Mouse (Mus musculus) right cerebral cortex, postnatal 4 days (tissue): ENCODE results near the gene Smim13.
"Not testable (repeated sequence)": the region's sequence is repeated elsewhere in the genome, so short reads cannot be mapped to it uniquely, and the experiment has no call there.

Experiments
- DNase-seq: peaks from one replicate; pipeline ENCODE4 v3.0.0-alpha.2; 2022

Gene Smim13

GRCm38 (mm10) chr13:41249538-41250317, at the start of gene Smim13:
TSS of gene Smim13 (plus strand) at chr13:41249844.
- DNase-seq, result peak; percentile 89

DNA sequence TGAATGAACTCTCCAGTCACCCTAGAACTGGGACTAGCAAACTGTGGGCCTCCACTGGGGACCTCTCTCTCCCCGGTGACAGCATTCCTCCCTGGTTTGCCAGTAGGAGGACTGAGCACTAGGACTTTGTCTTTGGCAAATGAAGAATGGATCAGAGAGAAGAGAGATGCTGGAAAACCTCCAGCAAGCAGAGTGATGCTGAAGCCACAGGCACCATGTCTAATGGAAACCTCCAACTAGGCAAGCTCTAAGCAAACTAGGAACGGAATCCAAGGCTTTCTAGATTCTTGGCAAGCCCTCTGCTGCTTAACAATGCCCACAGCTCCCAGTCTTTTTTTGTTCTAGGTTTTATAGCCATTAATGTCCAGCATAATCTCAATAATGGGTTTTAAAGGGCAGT, 48.8 kb upstream of the Smim13 start:
- DNase-seq, result no peak

- DNase-seq, result no peak
Measured at GRCm38 (mm10) chr13:41203289-41203688, 46.4 kb upstream of the Smim13 start.

DNA sequence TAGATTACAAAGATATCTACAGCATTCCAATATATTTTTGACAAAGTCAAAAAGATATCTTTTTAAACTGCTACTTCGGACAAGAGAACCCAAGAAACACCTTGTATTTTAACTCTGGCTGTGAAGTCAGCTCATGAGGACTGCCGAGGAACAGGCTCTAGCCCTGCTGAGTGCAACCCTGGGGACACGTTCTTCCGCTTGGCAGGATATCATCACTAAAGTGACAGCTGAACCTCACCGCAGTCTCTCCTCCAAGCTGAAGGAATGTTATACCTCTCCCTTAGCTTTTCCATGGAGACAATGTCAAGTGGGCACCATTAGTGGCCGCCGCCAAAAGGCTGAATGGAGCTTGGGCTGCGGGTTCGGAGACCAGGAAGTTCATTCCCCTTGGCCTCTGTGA, 46.0 kb upstream of the Smim13 start:
- no peak for DNase-seq

- DNase-seq, result not testable (repeated sequence)
Measured at GRCm38 (mm10) chr13:41205568-41205967, 44.1 kb upstream of the Smim13 start.

DNA sequence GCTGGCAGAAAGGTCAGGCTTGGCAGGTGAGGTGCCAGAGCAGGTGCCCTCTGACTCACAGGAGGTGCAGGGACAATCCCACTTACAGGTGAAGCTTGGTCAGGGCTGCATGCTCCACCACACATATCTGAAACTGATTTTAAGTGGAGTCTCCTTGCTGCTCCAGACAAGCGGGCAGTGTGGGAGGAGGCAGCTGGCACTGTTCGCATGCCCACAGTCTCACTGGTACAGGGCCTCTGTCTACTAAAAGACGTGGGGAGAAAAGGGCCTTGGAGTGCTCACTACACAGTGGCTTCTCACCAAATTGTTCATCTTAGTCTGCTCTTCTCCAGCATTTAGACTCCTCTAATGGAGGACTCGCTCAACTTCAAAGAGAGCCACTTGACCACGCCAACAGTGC, 43.4 kb upstream of the Smim13 start:
- no peak for DNase-seq

DNA sequence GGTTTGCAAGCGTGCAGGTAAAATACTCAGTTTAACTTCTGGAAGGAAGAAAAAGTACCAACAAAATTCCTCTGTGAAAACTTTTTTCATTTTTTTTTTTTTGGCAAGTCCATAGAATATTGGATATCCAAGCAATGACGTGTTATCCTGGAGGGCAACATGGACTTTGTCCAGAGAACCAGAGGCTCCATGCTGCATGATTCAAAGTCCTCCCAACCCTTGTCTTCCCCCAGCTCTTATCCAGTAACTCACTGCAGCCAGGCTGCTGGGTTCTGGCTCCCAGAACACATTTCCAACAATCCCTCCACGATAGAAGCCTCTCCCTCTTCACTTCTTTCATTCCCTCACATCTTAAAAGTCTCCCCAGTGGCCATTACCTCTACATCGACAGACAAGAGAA, 38.4 kb upstream of the Smim13 start:
- no peak for DNase-seq

DNA sequence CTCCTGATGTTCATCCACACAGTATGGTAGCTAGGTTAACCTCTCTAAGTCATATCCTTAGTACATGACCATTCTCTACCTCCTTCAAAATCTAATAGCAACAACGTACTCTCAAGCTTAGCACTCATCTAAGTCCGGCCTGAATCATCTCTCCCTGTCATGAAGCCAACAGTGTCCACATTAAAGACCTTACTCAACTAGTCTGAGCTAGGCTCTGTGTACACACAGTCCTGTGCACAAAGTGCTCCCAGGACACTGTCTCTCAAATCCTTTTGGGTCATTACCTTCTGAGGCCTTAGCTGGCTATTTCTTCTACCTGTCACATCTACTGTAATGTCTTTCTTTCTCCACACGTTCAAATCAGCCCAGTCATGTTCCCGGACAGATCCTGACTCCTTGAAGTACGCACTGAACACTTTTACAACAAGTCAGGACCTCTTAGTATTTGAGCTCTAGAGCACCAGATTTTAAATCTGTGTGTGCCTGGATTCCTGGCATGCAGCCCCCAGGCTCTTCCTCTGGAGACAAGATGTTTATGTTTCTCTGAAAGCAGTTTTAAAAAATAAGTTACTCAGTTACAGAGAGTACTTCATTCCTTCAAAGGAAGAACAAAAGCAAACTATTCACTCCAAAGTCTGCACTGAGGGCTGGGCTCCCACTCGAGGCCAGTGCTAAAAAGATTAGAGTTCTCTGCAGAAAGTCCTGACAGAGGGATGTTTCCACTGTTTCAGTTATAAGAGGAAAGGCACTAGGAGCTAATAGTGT, 36.9 kb upstream of the Smim13 start:
- DNase-seq, result no peak

GRCm38 (mm10) chr13:41215669-41216068, 34.0 kb upstream of the Smim13 start:
- no peak for DNase-seq

- DNase-seq, result no peak
Measured at GRCm38 (mm10) chr13:41216236-41216635, 33.4 kb upstream of the Smim13 start.

DNA sequence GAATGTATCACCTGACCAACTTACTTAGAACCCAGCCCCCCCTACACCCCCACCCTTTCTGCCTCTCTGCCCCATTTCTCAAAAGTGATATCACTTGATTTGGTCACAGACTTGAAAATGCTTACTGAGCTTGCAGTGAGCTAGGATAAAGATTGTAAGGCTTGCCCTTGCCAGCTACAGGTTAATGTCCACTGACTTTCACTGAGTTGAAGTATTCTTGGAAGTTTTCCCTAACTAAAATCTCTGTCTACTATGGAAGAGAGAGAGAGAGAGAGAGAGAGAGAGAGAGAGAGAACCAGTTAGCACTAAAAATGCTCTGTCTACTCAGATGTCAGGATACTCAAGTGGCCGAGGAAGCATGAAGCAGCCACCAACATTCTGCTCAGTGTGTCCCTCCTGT, 30.6 kb upstream of the Smim13 start:
- DNase-seq, result no peak

- DNase-seq, result peak; percentile 60
Measured at GRCm38 (mm10) chr13:41219687-41220303, 29.8 kb upstream of the Smim13 start.

- peak; percentile 85 for DNase-seq
Measured at GRCm38 (mm10) chr13:41220304-41220834, 29.3 kb upstream of the Smim13 start, which contains the start of gene Elovl2. TSS of gene Elovl2 (minus strand) at chr13:41220405.

DNA sequence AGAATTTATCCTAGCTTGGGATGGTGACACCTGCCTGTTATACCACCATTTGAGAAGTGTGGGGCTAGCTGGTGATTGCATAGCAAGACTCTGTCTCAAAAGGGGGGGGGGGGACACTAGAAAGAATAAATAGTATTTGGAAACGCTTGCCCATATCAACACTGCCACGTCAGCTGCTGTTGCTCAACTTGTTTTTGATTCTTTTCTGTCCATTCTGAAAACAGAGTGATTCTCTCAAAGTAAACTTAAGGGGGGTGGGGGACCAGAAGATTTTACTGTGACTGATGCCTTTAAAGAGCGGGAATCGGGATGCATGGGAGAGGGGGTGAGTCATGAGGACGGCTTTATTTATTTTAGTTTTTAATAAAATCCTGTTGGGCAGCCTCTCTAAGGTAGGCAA, 23.1 kb upstream of the Smim13 start:
- DNase-seq, result no peak

GRCm38 (mm10) chr13:41228060-41228459, 21.6 kb upstream of the Smim13 start:
- no peak for DNase-seq

DNA sequence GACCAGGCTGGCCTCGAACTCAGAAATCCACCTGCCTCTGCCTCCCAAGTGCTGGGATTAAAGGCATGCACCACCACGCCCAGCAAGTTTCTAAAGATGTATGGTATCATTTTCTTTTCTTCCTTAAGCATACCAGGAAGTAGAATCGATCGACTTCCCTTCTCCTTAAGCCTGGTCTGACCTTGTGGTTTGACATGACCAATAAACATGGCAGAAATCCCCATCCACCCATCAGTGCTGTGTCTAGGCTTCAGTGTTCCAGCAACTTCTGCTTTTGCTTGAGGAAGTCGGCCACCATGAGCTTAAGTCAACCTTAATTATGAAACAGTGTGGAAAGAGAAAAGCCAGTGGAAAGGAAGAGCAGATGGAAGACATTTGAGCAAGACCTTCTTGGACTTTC, 19.4 kb upstream of the Smim13 start:
- DNase-seq, result no peak

- DNase-seq, result peak; percentile 77
Measured at GRCm38 (mm10) chr13:41231389-41231983, 18.2 kb upstream of the Smim13 start.

DNA sequence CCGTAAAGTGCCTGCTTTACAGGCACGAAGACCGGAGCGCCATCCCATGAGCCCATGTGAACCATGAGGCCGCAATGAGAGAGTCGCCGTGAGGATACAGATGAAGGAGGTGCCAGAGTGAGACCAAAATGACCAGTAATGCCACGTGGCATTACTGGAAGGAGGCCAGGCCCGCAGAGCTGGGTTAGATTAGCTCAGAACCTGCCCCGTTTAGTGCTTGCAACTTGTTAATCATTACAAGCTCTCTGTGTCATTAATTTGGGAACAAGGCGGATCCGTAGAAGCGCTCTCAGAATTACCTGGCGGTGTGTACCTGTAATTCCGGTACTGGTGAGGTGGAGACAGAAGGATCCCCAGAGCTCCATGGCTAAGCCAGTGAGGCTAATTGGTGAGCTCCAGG, 17.4 kb upstream of the Smim13 start:
- no peak for DNase-seq

DNA sequence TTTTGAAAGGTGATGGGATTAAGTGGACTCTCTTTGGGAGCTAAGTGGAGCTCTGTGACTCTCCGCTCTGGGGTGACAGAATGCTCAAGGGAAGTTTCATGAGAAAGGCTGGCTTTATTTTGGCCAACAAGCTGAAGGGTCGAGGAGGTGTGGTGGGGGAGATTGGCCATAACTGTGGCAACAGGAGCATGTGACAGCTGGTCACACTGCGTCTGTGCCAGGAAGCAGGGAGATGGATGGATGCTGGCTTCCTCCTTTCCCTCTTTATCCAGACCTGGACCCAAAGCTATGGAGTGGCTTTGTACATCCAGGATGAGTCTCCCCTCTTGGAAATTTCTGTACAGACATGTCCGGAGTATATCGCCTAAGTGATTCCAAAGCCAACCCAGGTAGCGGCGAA, 16.4 kb upstream of the Smim13 start:
- DNase-seq, result no peak

DNA sequence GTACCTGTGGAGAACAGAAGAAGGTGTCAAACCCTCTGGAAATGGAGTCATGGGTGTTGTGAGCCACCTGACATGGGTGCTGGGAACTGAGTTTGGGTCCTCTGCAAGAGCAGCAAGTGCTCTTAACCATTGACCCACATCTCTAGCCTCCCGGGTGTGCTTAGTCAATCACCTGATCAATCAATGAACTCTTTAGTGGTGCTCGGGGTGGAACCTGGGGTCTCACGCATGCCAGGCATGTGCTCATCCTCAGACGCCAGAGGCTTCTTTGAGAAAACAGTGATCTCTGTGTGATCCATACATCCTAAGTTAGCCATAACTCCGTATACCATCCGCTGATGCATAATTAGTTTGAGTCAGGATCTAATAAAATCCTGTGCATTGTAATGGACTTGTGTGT, 14.5 kb upstream of the Smim13 start:
- DNase-seq, result no peak

DNA sequence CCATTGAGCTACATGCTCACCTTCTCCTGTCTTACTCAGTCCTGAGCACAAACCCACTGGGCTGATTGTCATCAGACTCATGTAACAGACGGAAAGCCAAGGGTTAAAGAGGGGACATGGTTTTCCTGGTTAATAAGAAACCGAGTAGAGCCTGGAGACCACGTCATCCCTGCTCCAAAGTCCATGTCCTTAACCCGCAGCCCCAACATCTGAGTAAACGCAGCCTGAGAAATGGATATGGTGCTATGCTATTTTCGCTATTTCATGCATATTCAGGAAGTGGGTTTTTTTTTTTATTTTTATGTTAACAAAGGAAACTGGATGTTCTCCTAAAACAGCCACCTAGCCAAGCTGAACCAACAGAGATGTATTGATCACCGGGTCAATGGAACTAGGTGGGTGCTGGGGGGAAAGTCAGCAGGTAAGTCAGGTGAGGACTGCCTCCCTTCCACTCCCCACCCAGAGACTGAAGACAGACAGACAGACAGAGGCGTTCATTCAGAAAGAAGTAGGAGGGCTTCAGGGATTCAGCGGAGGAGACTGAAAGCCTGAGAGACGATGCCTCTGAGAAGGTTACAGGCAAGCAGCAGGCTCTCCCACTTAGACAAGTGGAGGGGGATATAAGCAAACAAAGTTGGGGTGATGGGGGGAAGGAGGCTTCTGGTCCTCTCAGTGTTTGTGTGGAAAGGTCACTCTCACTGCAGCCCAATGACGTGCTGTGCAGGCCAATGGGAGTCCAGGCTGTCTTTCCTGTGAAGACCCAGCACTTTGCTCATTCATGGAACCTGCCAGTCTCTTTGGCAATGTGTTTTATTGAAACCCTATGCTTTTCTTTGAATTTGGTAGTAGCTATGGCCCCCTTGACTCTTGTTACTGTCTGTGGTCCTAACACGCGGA, 13.6 kb upstream of the Smim13 start:
- DNase-seq, result no peak
